Mouse (Mus musculus) adrenal gland, adult (tissue): ENCODE data around the gene Bhlha9.
"Not testable (repeated sequence)": the region's sequence is repeated elsewhere in the genome, so short reads cannot be mapped to it uniquely, and the experiment has no call there.

ENCODE experiments used
- DNase-seq, 2 experiments: peaks; one replicate each; pipeline ENCODE4 v3.0.0; 2022 to 2023; ENCODE audit warnings: low spot score in 1 of 2; ENCODE audit not compliant: inconsistent age in 2 of 2

Gene Bhlha9

GRCm38 (mm10) chr11:76661790-76662468 lies 10.3 kb upstream of the Bhlha9 start:
- no peak for DNase-seq

- DNase-seq: no peak
These were observed 6.1 kb upstream of the Bhlha9 start for GRCm38 (mm10) chr11:76666002-76666649.

GRCm38 (mm10) chr11:76667807-76668206 lies 4.5 kb upstream of the Bhlha9 start:
- no peak for DNase-seq

- DNase-seq: no peak
These were observed 503 bp downstream of the Bhlha9 start for GRCm38 (mm10) chr11:76672561-76673384.

- DNase-seq: no peak
These were observed 1.9 kb downstream of the Bhlha9 start for GRCm38 (mm10) chr11:76674199-76674598.

- no peak for DNase-seq
These were observed 2.4 kb downstream of the Bhlha9 start for GRCm38 (mm10) chr11:76674704-76675103.

GRCm38 (mm10) chr11:76679508-76679907 lies 7.2 kb downstream of the Bhlha9 start, which contains the start of gene Trarg1:
Gene Trarg1 (plus strand): TSS chr11:76679808.
- DNase-seq: not testable (repeated sequence)

- DNase-seq: no peak
These were observed 13.3 kb downstream of the Bhlha9 start for GRCm38 (mm10) chr11:76685604-76686003.

- DNase-seq: no peak
These were observed 19.8 kb downstream of the Bhlha9 start for GRCm38 (mm10) chr11:76692096-76692495.

GRCm38 (mm10) chr11:76695810-76696209 lies 23.5 kb downstream of the Bhlha9 start:
- no peak for DNase-seq

GRCm38 (mm10) chr11:76699626-76700025 lies 27.4 kb downstream of the Bhlha9 start:
- peak in 1 of 2 experiments; percentile 33 for DNase-seq

GRCm38 (mm10) chr11:76707656-76708055 lies 35.4 kb downstream of the Bhlha9 start:
- peak in 1 of 2 experiments; percentile 34 for DNase-seq

- peak in 1 of 2 experiments; percentile 47 for DNase-seq
These were observed 35.8 kb downstream of the Bhlha9 start for GRCm38 (mm10) chr11:76708066-76708465.

- DNase-seq: peak in 1 of 2 experiments; percentile 43
These were observed 36.6 kb downstream of the Bhlha9 start for GRCm38 (mm10) chr11:76708881-76709280.

GRCm38 (mm10) chr11:76709625-76710452 lies 37.6 kb downstream of the Bhlha9 start:
- DNase-seq: peak; percentile 57 to 76

- DNase-seq: no peak
These were observed 44.7 kb downstream of the Bhlha9 start for GRCm38 (mm10) chr11:76717000-76717399.
